In genomic region chr1:170576728-170577065, GRCm38 (mm10) we compare ENCODE assay signal across 13 mouse cellular contexts. TPM values are rescaled to one million over a fixed set of nuclear protein-coding genes. Genes with fewer than 3 reads are reported as not detected.
DNase-seq lines count a peak whose midpoint lies in the region; ATAC-seq and TF ChIP-seq lines count a peak whose summit lies in the region.
"Had no signal": no experiment of that assay in that cellular context is flagged by ENCODE, and none has a peak within 500 bp of the region (broad histone marks: within the 10 kb centered on the region; RNA-seq: fewer than 3 reads in every experiment).

No protein-coding gene starts in this region.

- 44% methylated on average over 6 of the region's 6 CpGs for WGBS in heart, embryonic 10.5 days

- H3K4me1 ChIP-seq in heart, embryonic 10.5 days: peaks cover 48% of the 10 kb centered on the region
- H3K4me1 ChIP-seq in MEL (ENCODE audit: control insufficient read depth in 1 of 2, insufficient read depth in 2 of 2, low read length in 2 of 2): peaks cover 0 to 5% of the 10 kb centered on the region in 2 experiments; a peak in 1 of 4 replicates

- no peaks in the 10 kb centered on the region for H3K27me3 ChIP-seq in heart, embryonic 10.5 days (ENCODE audit: insufficient read depth, poor library complexity, severe bottlenecking)
- no peaks in the 10 kb centered on the region for H3K27me3 ChIP-seq in MEL (ENCODE audit: control insufficient read depth in 1 of 2, insufficient read depth in 2 of 2, low read length in 2 of 2)
- H3K27me3 ChIP-seq: embryonic facial prominence, embryonic 12.5 days; liver, embryonic 15.5 days had no signal

- TF ChIP-seq CTCF in MEL (IDR thresholded peaks at IDR 0.05 in 2 of 3, conservative IDR thresholded peaks at IDR 0.05 in 1 of 3; ENCODE audit: control insufficient read depth in 1 of 3, insufficient read depth in 1 of 3, low read depth in 2 of 3, low read length in 3 of 3, poor library complexity in 1 of 3, severe bottlenecking in 1 of 3): no peak

- H3K4me3 ChIP-seq in heart, embryonic 10.5 days: no peak overlapping the region
- H3K4me3 ChIP-seq in MEL (ENCODE audit: control insufficient read depth in 1 of 2, insufficient read depth in 1 of 2, low read depth in 2 of 2, low read length in 2 of 2): peak overlapping the region; percentile 60 to 78
- H3K4me3 ChIP-seq: embryonic facial prominence, embryonic 12.5 days; liver, embryonic 15.5 days had no signal

- ATAC-seq in frontal cortex, adult (ENCODE audit: low TSS enrichment): no peak

- H3K9ac ChIP-seq in MEL (ENCODE audit: control insufficient read depth, low read depth, low read length, poor library complexity, severe bottlenecking): peak overlapping the region; percentile 62; the same call in 1 of the 2 replicates
- H3K9ac ChIP-seq: embryonic facial prominence, embryonic 12.5 days; liver, embryonic 15.5 days had no signal

- no peaks in the 10 kb centered on the region for H3K79me2 ChIP-seq in MEL (ENCODE audit: control insufficient read depth, insufficient read depth, low read length, poor library complexity)

- no peak for TF ChIP-seq POLR2A in MEL (IDR thresholded peaks at IDR 0.05; ENCODE audit: control insufficient read depth in 1 of 2, insufficient read depth in 1 of 2, low read depth in 1 of 2, low read length in 2 of 2, poor library complexity in 1 of 2)

- no peak for DNase-seq in heart, embryonic 10.5 days (ENCODE audit: low spot score)
- DNase-seq in heart, postnatal 4 days: no peak
- DNase-seq in MEL (ENCODE audit: low read depth, low spot score): peak; percentile 58
- peak; percentile 32 for DNase-seq in embryo, embryonic 10.5 days (ENCODE audit: low spot score)
- peak; percentile 20 for DNase-seq in mesoderm, embryonic 11.5 days (ENCODE audit: low read depth, low spot score)
- no peak for DNase-seq in urinary bladder, postnatal 14 days (ENCODE audit: low spot score)
- DNase-seq: cerebellum, adult 8-10 months; heart, postnatal 10 days; lung, postnatal 4 days; thymus, adult 2 months had no signal

- H3K36me3 ChIP-seq in heart, embryonic 10.5 days: peaks cover 20% of the 10 kb centered on the region
- peaks cover 0 to 4% of the 10 kb centered on the region in 2 experiments; a peak in 1 of 4 replicates for H3K36me3 ChIP-seq in MEL (ENCODE audit: control insufficient read depth in 1 of 2, insufficient read depth in 2 of 2, low read length in 2 of 2)
- H3K36me3 ChIP-seq: embryonic facial prominence, embryonic 12.5 days had no signal

- H3K9me3 ChIP-seq in heart, embryonic 10.5 days: no peaks in the 10 kb centered on the region
- H3K9me3 ChIP-seq in MEL (replicated peaks; ENCODE audit: insufficient read depth, low read length): no peaks in the 10 kb centered on the region
- H3K9me3 ChIP-seq: embryonic facial prominence, embryonic 12.5 days; liver, embryonic 15.5 days had no signal

- TF ChIP-seq EP300 in MEL (IDR thresholded peaks at IDR 0.05; ENCODE audit: low read depth in 1 of 2, low read length in 2 of 2): no peak

- peak overlapping the region; percentile 47; the same call in 1 of the 2 replicates for H3K27ac ChIP-seq in heart, embryonic 10.5 days
- no peak overlapping the region for H3K27ac ChIP-seq in MEL (ENCODE audit: control insufficient read depth, low read depth, low read length)
- H3K27ac ChIP-seq: embryonic facial prominence, embryonic 12.5 days; liver, embryonic 15.5 days had no signal

- no peak for TF ChIP-seq RAD21 in MEL (IDR thresholded peaks at IDR 0.05; ENCODE audit: low read depth, low read length)

TF ChIP-seq in MEL, 35 proteins besides CTCF, POLR2A, EP300 and RAD21:
- TF ChIP-seq ETS1 (IDR thresholded peaks at IDR 0.05; ENCODE audit: low read depth, low read length): no peak
- TF ChIP-seq NRF1 (IDR thresholded peaks at IDR 0.05; ENCODE audit: insufficient read depth, low read depth, low read length, poor library complexity, severe bottlenecking): 0 out of 2 replicates have a peak, but pooled peaks have one; percentile 7

RNA-seq across cellular contexts. Expression of gene Nos1ap, which starts 13.0 kb away (rescaled TPM):
- polyA plus RNA-seq in heart, embryonic 10.5 days (2016; fragmentation: Nextera tagmentation; extraction: Ambion mirVana): 25.1 and 25.2 TPM in 2 replicates
- 10 to 100 TPM; 19.9 to 20.0 TPM for total RNA-seq in heart, postnatal 4 days (2021)
- total RNA-seq in MEL (2012; rRNA removed): 0.56 and 0.62 TPM in 2 replicates
- 1 to 10 TPM in 1 of 2 experiments, not detected in 1; 2.4 TPM for polyA plus RNA-seq in MEL (2012; ENCODE audit: insufficient read depth in 1 of 2, insufficient read length in 2 of 2, low read depth in 1 of 2, low replicate concordance in 2 of 2, missing spikeins in 1 of 2)

Comparison
In these comparisons a context has a peak if more than half of its experiments do, and no peak if none do; other contexts are left out.
1. DNase-seq: peak in MEL (single experiment), embryo, embryonic 10.5 days (single experiment) and mesoderm, embryonic 11.5 days (single experiment); none in heart, embryonic 10.5 days (single experiment), heart, postnatal 4 days (single experiment) and urinary bladder, postnatal 14 days (single experiment).
2. RNA of gene Nos1ap, which starts 13.0 kb away (total RNA-seq): 19.9 to 20.0 TPM in heart, postnatal 4 days; 0.56 to 0.62 TPM in MEL; every median in the first group is over 10 times any median in the second.